Mouse (Mus musculus) myocyte (in vitro differentiated cells): ENCODE data around the gene H2-T24. TPM values are rescaled to one million over a fixed set of nuclear protein-coding genes. Genes with fewer than 3 reads are reported as not detected.
"Not testable (repeated sequence)": the region's sequence is repeated elsewhere in the genome, so short reads cannot be mapped to it uniquely, and the experiment has no call there.

ENCODE experiments used
- H3K27me3 ChIP-seq: one replicate; pipeline ENCODE4 v1.6.1; 2011; ENCODE audit not compliant: control insufficient read depth, insufficient read depth, insufficient read length
- H3K36me3 ChIP-seq: one replicate; pipeline ENCODE4 v1.6.1; 2011; ENCODE audit not compliant: control insufficient read depth, insufficient read depth
- H3K4me2 ChIP-seq: one replicate; pipeline ENCODE4 v1.6.1; 2011; ENCODE audit warnings: low read depth, control low read depth
- H3K4me3 ChIP-seq: one replicate; pipeline ENCODE4 v1.5.1; 2011; ENCODE audit warnings: mild to moderate bottlenecking, control low read depth, moderate library complexity
- H3K79me2 ChIP-seq: one replicate; pipeline ENCODE4 v1.6.1; 2011; ENCODE audit not compliant: control insufficient read depth, insufficient read depth
- H3ac ChIP-seq: one replicate; pipeline ENCODE4 v1.6.1; 2011; ENCODE audit not compliant: control insufficient read depth, insufficient read length
- CEBPB ChIP-seq: IDR thresholded peaks from 2 replicates; pipeline ENCODE4 v1.6.1; 2011; ENCODE audit warnings: mild to moderate bottlenecking, moderate library complexity; ENCODE audit not compliant: poor library complexity, insufficient read depth, severe bottlenecking
- E2F4 ChIP-seq: IDR thresholded peaks from one replicate; pipeline ENCODE4 v1.6.1; 2011; ENCODE audit warnings: mild to moderate bottlenecking, control low read depth, moderate library complexity; ENCODE audit not compliant: insufficient read depth
- MAX ChIP-seq: IDR thresholded peaks from one replicate; pipeline ENCODE4 v1.6.1; 2011; ENCODE audit warnings: low read depth, mild to moderate bottlenecking, control low read depth
- MYOD1 ChIP-seq, 3 experiments: IDR thresholded peaks; one replicate each; pipeline ENCODE4 v1.6.1; 2011; ENCODE audit warnings: control low read depth in 2 of 3, low read depth in 2 of 3, mild to moderate bottlenecking in 2 of 3, moderate library complexity in 1 of 3; ENCODE audit not compliant: insufficient read length in 2 of 3, control insufficient read depth in 1 of 3
- MYOG ChIP-seq, 3 experiments: IDR thresholded peaks; one replicate each; pipeline ENCODE4 v1.6.1; 2011; ENCODE audit warnings: control low read depth in 2 of 3, low read depth in 2 of 3, mild to moderate bottlenecking in 2 of 3; ENCODE audit not compliant: insufficient read length in 2 of 3, control insufficient read depth in 1 of 3, insufficient read depth in 1 of 3
- POLR2A ChIP-seq: IDR thresholded peaks from one replicate; pipeline ENCODE4 v1.6.1; 2011; ENCODE audit warnings: low read depth, mild to moderate bottlenecking, control low read depth, moderate library complexity; ENCODE audit not compliant: insufficient read length
- POLR2AphosphoS2 ChIP-seq: IDR thresholded peaks from one replicate; pipeline ENCODE4 v1.6.1; 2011; ENCODE audit warnings: low read depth, control low read depth; ENCODE audit not compliant: insufficient read length
- REST ChIP-seq: IDR thresholded peaks from one replicate; pipeline ENCODE4 v1.6.1; 2011; ENCODE audit warnings: mild to moderate bottlenecking, control low read depth, moderate library complexity; ENCODE audit not compliant: insufficient read depth, insufficient read length
- SRF ChIP-seq: IDR thresholded peaks from one replicate; pipeline ENCODE4 v1.6.1; 2011; ENCODE audit warnings: low read depth; ENCODE audit not compliant: control insufficient read depth, insufficient read length
- TCF12 ChIP-seq: IDR thresholded peaks from one replicate; pipeline ENCODE4 v1.6.1; 2011; ENCODE audit warnings: mild to moderate bottlenecking, control low read depth; ENCODE audit not compliant: poor library complexity, insufficient read depth, severe bottlenecking
- TCF3 ChIP-seq: IDR thresholded peaks from one replicate; pipeline ENCODE4 v1.6.1; 2011; ENCODE audit warnings: low read depth, control low read depth; ENCODE audit not compliant: insufficient read length
- USF1 ChIP-seq: IDR thresholded peaks from one replicate; pipeline ENCODE4 v1.6.1; 2011; ENCODE audit warnings: low read depth, mild to moderate bottlenecking, control low read depth, moderate library complexity
- polyA plus RNA-seq: library from polyadenylated mRNA; unstranded; fragments of >200 nt; fragmentation: generic; extraction: Trizol; gene quantifications from one replicate; pipeline ENCODE4 v1.2.1, GENCODE M21; 2012; ENCODE audit warnings: missing spikeins

H2-T24 gene
- polyA plus RNA-seq = 0.47 TPM

DNA sequence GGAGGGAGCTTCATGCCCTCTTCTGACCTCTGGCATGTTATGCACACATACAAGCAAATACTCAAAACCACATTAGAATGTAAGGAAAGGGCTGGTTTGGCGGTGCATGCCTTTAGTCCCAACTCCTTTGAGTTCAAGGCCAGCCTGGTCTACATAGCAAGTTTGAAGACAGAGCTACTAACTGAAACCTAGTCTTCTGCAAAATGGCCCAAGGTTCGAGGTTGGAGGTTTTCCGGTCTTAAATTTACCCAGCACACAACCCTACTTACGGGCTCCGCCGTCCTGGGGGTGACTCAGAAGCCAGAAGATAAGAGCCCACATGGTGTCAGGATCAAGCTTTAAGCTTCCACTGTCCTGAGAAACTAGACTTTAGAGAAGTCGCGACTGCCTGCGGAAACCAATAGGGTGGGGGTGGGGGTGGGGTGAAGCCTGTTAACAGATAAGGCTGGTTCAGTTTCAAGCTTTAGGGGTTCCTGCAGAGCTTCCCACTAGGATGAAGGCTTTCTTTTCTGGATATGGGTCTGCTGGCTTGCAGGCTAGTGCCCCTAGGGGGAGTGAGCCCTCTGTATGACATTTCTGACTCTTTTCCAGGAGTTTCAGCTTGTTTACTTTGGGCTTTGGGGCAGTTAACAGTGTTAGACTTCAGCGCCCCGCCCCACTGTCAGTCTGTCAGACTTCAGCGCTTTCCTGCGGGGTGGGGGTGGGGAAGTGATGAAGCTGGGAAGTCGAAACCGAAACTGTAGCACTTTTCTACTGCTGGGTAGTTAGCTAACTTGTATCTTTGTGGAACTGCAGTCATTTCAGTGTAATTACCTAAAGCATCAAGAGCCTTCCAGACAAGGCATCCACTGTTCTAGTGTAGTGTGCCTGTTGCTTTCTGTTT lies at the start of gene H2-T24:
Gene H2-T24, minus strand, starts transcription at position 370 of the 883 bp plus-strand sequence.
- Histone ChIP-seq H3K79me2 (peaks cover 68% of the 10 kb centered on the region), H3ac (no peak within 1 kb of the TSS), H3K36me3 (no peaks in the 10 kb centered on the region), H3K4me2 (peak within 1 kb of the TSS; percentile 42), H3K27me3 (no peaks in the 10 kb centered on the region), H3K4me3 (no peak within 1 kb of the TSS)
- no peak for TF ChIP-seq USF1
- no peak for TF ChIP-seq TCF3
- no peak for TF ChIP-seq CEBPB
- TF ChIP-seq MYOD1 (IDR thresholded peaks at IDR 0.05; ENCODE audit: control insufficient read depth in 1 of 3, insufficient read length in 2 of 3, low read depth in 2 of 3) = no peak
- no peak for TF ChIP-seq MAX
- no peak for TF ChIP-seq POLR2A
- no peak for TF ChIP-seq POLR2AphosphoS2
- no peak for TF ChIP-seq SRF
- no peak for TF ChIP-seq TCF12
- no peak for TF ChIP-seq MYOG (IDR thresholded peaks at IDR 0.05; ENCODE audit: control insufficient read depth in 1 of 3, insufficient read depth in 1 of 3, insufficient read length in 2 of 3, low read depth in 2 of 3)
- TF ChIP-seq REST = no peak

DNA sequence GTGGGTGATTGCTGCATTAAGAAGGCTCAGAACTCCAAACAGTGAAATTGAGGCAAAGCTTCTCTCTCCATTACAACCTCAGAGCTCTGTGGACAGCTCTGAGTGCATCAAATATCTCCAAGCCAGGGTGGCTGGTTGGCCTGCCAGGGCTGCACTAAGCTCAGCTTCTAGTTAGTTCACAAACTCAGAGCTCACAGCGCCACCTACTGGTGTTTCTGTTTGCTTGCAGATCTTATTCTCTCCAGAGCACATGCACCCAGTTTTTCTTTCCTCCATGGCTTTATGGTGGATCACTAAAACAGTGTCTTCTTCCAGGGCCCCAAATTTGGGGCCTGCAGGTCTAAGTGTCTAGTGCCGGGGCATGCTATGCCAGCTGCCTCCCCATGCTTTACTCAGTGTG lies 40.5 kb upstream of the H2-T24 start:
- no peak overlapping the region for H3K4me2 ChIP-seq
- no peak overlapping the region for H3ac ChIP-seq
- no peaks in the 10 kb centered on the region for H3K36me3 ChIP-seq
- peaks cover 7% of the 10 kb centered on the region for H3K27me3 ChIP-seq
- no peak overlapping the region for H3K4me3 ChIP-seq
- H3K79me2 ChIP-seq = no peaks in the 10 kb centered on the region
- no peak for TF ChIP-seq MYOG (IDR thresholded peaks at IDR 0.05; ENCODE audit: control insufficient read depth in 1 of 3, insufficient read depth in 1 of 3, insufficient read length in 2 of 3, low read depth in 2 of 3)
- TF ChIP-seq MYOD1 (IDR thresholded peaks at IDR 0.05; ENCODE audit: control insufficient read depth in 1 of 3, insufficient read length in 2 of 3, low read depth in 2 of 3) = no peak
- no peak for TF ChIP-seq POLR2AphosphoS2
- TF ChIP-seq MAX = no peak
- no peak for TF ChIP-seq TCF12
- no peak for TF ChIP-seq E2F4
- TF ChIP-seq SRF = no peak
- no peak for TF ChIP-seq TCF3
- TF ChIP-seq CEBPB = no peak
- TF ChIP-seq USF1 = no peak
- no peak for TF ChIP-seq REST
- TF ChIP-seq POLR2A = no peak

DNA sequence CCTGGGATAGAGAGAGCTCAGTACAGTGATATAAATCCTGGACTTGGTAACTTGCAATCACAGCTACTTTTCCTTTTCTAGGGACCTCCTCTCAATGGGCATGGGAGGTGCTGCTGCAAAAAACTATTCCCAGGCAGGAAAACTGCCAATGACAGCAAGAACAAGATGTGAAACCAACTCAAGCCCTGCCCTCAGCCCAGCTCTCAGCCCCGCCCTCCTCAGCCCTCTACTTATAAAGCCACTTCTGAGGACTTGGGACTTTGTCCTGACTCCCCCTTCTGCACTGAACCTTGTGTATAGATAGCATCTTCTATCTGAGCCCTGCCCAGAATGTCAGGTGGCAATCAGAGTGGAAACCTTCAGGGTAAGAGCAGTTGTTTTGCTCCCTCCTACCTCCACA lies 38.0 kb upstream of the H2-T24 start, which contains the start of gene Gm11127:
Gene Gm11127, minus strand, starts transcription at position 10 of the 400 bp plus-strand sequence.
- not testable (repeated sequence) for H3ac ChIP-seq

DNA sequence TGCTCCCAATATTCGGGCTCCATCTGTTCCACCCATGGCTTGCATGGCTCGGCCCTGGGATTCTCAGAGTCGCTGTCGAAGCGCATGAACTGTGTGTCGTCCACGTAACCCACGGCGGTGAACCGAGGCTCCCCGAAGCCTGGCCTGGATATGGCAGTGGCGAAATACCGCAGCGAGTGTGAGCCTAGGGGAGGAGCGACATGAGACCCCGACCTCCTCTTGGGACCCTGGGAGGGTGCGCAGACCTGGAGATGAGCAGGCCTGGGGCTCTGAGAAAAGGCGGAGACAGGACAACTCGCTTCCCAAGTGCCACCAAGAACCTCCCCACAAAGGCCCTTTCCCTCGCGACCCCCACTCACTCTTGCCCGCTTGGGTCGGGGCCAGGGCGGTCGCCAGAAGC lies 37.6 kb upstream of the H2-T24 start:
- H3K36me3 ChIP-seq, H3K4me3 ChIP-seq, H3K27me3 ChIP-seq, H3ac ChIP-seq, H3K79me2 ChIP-seq: not testable (repeated sequence)
- peak overlapping the region; percentile 55 for H3K4me2 ChIP-seq

More for the DNA sequence above, 38.0 kb upstream of the H2-T24 start, which contains the start of gene Gm11127:
- H3K27me3 ChIP-seq, H3K36me3 ChIP-seq, H3K4me3 ChIP-seq, H3K79me2 ChIP-seq: not testable (repeated sequence)
- H3K4me2 ChIP-seq = peak within 1 kb of the TSS; percentile 55

DNA sequence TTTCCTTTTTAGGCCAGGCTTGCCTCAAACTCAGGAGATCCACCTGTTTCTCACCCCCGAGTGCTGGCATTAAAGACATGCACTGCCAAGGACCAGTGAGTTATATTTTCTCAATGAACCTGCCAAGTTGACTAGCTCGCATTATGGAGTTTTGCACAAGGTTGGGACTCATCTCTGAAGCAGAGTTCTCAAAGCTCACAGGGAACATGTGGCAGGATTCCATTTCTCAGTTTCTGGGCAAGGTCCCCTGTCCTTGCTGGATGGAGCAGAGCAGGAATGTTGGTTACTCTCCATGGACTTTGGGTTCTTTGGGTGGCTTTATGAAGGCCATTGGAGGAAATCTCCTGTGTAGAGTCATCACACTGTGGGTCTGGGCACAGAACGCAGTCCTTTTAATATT lies 22.9 kb upstream of the H2-T24 start:
- Histone ChIP-seq H3K36me3 (no peaks in the 10 kb centered on the region), H3ac (no peak overlapping the region), H3K4me2 (peak overlapping the region; percentile 79), H3K4me3 (peak overlapping the region; percentile 24), H3K27me3 (no peaks in the 10 kb centered on the region), H3K79me2 (no peaks in the 10 kb centered on the region)
- TF ChIP-seq POLR2AphosphoS2 (no peak), CEBPB (no peak), USF1 (no peak), MAX (no peak)
